Mouse (Mus musculus) gonadal fat pad, adult 2 months (tissue): ENCODE measurements around the gene Pgm2l1. TPM values are rescaled to one million over a fixed set of nuclear protein-coding genes. Genes with fewer than 3 reads are reported as not detected.

Source experiments
- DNase-seq: peaks from one replicate; pipeline ENCODE4 v3.0.0-alpha.2; 2012; ENCODE audit warnings: low read depth
- polyA plus RNA-seq: library from polyadenylated mRNA; depleted of rRNA; stranded (reverse); fragments of >200 nt; gene quantifications from 2 replicates; pipeline ENCODE4 v1.2.3, GENCODE M21; 2012; rRNA removed

The Pgm2l1 gene
- 2.8 and 4.9 TPM in 2 replicates for polyA plus RNA-seq

GRCm38 (mm10) chr7:100227158-100227875 lies at the start of gene Pgm2l1:
Gene Pgm2l1 (plus strand): TSS chr7:100227394.
- DNase-seq: peak; percentile 30

DNA sequence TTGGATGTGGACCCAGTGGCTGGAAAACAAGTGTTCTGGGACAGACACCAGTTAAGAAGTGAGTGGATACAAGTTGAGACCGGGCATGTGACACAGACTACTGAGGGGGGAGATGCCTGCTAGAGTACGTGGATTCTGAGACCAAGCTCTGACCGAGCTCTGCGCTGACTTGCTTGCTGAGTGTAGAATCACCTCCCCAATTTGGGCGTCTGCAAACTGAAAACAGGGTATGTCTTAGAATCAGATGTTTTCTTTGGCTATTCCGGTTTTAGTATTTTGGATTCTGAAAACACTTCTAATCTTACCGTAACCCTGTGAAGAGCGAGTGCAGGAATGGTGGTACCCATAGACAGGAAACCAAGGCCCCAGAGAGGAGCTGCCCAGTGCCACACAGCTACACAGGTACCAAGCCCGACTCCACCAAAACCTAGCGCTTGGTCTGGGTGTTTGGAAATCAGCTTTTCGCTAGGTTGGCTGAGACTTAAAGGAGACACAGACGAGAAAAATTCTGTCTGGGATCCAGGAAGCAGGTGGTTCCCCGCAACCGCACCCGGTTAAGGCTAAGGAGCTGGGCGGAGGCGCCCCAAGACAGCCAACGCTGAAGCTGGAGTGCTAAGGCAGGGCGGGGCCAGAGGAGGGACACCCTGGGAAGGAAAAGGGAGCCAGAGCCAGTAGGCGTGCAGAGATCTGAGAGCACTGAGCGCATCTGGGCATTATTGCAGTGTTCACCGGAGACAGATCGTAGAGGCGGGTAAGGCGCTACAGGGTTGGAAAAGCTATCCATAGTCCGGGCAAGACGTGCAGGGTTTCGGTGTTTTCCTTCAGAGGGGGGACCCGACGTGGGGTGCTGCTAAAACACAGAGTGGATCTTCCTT lies 48.9 kb upstream of the Pgm2l1 start:
- no peak for DNase-seq

DNA sequence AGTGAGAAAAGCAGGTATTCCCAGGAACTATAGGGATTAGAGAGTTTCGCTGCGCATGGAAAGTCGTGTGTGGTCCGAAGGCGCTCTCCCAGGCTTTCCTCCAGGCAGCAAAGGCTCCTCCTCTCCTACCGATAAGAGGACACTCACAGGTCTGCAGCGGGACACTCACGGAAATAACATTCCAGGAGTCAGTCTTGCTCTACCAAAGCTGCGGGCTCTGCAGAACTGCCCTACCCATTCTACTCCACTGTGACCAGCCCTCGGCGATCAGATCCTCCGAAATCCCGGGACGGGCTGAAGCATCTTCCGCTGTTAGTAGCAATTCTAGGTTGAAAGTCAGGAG lies 48.3 kb upstream of the Pgm2l1 start:
- no peak for DNase-seq

DNA sequence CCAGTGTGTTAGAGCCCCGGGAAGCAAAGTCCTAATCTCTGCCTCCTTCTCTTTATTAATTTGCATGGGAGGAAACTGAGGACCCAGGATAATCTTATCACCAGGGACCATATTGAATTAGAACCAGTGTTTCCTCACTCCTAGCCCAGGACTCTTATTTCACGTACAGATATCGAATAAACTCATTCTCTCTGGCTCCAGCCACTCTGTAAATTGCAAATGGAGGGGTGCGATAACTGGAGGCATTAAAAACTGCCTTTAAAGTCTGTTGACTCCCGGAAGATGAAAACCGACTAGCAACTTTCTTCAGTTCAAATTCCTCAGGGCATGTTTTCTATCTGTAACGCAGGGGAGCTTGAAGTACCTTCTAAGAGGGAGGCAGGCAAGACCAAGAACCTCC lies 47.8 kb upstream of the Pgm2l1 start:
- no peak for DNase-seq

DNA sequence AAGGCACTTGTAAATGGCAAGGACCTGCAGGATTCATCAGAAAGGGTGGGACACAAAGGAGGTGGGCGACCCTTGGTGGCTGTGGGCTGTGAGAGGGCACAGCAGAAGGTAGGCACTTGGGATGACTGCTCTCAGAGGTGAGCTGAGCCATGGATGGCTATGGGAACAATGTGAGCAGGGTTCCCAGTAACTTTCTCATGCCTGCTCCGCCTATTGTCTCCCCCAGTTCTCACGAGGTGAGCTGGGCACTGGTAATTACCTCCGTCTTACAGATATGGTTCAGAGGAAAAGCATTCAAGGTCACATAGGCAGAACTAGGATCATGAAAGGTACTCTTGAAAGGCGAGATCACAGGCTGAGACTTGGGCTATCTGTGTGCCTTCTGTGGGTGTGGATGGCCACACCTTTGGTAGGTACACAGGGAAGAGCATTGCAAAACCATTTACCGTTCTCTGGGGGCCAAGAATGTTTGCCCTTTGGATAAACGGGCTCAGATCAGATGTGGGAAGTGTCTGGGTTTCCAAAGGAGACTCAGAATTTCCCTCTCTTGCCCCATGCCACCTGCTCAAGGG lies 47.3 kb upstream of the Pgm2l1 start:
- no peak for DNase-seq

DNA sequence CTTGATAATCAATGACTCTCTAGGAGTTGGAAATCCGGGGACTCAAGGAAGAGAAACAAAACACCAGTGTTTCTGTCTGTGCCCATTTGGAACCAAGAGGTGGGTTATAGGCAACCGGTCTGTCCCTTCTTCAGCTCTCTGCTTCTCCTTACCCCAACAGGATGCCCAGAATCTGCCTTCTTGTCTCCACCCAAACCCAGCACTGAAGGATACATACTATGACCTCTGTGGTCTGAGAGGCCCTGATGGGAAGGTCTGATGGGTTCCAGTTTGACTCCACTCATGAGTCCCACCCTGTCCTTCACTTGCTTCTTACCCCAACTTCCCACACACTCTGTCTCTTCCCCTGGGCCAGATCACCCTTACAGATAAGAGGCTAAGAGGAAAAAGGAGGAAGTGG lies 46.0 kb upstream of the Pgm2l1 start:
- no peak for DNase-seq

DNA sequence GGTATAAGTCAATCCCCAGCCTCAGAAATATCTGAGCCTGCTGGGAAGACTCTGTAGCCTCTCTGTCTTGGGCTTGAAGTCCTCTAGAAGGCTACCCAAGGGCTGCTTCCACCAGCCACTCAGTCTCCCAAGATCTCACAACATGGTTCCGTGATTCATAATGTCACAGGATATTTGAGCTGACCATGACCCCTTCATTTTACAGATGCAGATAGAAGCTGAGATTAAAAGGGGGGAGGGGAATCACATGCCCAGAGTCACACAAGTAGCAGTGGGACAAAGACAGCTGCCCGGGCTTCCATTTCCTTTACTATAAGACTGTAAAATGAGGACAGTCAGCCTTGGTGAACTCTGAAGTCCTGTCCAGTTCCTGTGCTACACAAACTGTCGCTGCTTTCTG lies 45.6 kb upstream of the Pgm2l1 start:
- DNase-seq: no peak

DNA sequence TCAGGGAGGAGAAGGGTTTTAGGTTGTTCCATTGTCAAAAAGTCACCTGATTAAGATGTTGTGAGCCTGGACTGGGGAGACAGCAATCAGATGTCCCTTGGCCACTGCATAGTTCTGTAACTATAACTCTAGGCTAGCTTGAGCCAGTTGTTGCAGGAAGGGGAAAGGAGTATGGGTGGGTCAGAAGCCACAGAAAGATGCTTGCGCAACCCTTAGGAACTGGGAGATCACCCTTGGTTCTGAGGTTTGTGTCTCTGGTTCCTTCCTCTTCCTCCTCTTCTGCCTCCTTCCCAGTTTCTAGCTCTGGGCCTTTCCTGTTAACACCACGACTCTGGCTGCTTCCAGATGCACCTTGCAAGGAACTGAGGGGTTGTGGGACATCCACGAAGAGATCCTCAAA lies 44.8 kb upstream of the Pgm2l1 start:
- DNase-seq: no peak

DNA sequence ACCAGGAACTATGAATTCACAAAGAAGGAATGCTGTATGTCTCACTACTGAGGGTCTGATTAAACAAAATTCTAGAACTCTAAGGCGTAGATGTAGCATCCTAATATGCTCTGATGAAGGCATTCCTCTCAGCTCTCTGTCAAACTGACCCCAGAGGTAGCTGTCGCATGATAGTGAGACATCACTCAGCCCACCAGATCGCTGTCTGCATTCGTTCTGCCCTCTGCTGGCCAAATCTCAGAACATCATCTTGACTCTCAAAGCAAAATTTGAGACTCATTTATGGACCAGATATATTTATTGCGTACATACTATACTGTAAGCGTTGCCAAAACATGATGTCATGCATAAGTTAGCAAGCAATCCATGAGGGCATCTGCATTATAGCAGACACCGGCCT lies 39.6 kb upstream of the Pgm2l1 start:
- DNase-seq: no peak

GRCm38 (mm10) chr7:100190167-100190566 lies 37.0 kb upstream of the Pgm2l1 start:
- no peak for DNase-seq

DNA sequence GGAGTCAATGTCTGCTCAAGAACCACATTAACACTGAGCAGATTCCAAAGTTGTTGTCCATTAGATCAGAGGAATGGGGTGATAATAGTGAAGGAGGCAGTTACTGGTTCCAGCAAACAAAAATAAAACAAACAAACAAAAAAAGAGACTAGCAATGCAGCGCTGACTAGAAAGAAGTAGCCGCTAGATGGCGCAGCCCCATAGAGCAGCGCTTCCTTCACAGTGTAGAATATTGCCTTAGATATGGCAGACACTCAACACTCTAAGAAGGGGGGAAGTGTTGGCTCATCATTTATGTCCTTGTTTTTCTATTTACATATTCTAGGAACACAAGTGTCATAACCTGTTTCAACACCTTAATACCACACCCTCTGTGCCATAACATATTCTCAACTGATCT lies 36.4 kb upstream of the Pgm2l1 start:
- DNase-seq: no peak

GRCm38 (mm10) chr7:100201191-100201590 lies 26.0 kb upstream of the Pgm2l1 start:
- DNase-seq: no peak

- DNase-seq: no peak
Observed at GRCm38 (mm10) chr7:100203616-100204015, 23.6 kb upstream of the Pgm2l1 start.

DNA sequence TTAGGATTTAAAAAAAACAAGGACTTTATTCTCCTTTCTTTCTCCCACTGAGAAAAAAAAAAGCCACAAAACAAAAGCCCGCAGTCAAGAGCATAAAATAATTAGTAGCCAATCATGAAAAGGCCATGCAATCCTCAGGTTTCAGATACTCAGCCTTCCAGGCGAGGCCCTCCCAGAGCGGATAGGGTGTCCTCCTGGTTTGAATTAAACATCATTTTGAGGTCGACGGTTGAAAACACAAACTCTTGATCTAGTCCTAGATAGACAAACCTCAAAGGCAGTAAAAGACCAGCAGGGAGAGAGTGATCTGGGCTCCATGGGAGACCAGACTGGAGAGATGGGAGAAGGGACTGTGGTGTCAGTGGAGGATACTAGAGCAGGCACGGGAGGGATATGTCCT lies 22.3 kb upstream of the Pgm2l1 start:
- DNase-seq: no peak

- no peak for DNase-seq
Observed at GRCm38 (mm10) chr7:100206144-100206543, 21.1 kb upstream of the Pgm2l1 start.

DNA sequence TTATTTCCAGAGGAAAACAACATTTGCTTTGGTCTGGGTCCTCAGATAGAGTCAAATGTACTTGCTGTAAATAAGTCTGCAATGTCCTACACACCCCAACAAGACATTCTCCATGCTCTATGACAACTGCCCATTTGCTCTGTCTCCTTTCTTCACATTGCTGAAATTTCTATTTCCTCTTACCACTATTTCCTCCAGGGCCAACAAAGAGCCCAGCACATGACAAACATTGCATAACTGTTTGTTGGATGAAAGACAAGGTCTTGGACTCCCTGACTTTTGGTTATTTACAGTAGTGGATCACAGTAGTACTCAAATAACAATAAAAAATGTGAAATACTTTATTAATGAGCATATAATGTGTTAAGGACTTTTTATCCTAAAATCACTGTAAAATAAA lies 19.3 kb upstream of the Pgm2l1 start:
- no peak for DNase-seq

DNA sequence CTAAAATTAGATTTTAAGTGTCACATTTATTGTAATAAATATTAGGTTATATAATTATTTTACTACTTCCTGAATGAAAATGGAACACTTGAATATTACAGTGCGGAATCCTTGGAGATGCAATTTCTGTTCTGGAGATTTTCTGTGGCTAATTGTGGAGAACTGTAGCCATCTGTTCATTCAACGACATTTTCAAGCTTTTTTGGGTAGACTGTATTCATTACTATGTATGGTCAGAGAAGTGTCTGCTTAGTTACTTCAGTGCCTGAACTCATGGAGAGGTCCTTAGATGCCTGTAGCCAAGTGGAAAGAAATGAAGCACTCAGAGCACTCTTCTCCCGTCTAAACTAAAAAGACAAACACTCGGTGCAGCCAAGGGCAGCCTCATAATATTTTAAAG lies 12.9 kb upstream of the Pgm2l1 start:
- DNase-seq: no peak

DNA sequence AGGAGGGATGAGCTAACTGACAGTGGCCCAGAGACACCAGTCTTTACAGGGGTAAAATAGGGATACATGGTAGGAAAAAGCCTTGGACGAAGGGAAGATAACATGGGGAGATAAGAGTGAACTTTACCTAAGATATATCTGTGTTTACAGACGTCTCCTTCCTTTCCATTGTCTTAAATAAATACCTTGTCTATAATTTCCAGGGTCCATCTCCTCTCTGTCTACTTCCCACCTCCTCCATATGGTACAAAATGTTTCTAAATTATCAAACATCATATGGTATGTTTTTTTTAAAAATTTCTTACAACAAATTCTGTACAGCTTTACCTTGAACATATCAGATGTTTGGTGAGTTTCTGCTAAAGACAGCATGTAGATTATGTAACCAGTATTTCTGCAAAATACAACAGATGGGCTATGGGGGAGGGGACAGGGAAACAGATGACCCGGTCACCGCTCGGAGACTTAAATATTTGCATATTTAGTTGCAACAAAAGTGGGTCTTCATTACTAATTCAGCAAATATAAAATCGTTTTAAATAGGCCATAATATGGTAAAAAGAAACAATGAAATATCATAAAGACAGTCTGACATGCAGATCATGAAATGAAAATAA lies 12.0 kb upstream of the Pgm2l1 start:
- DNase-seq: no peak

DNA sequence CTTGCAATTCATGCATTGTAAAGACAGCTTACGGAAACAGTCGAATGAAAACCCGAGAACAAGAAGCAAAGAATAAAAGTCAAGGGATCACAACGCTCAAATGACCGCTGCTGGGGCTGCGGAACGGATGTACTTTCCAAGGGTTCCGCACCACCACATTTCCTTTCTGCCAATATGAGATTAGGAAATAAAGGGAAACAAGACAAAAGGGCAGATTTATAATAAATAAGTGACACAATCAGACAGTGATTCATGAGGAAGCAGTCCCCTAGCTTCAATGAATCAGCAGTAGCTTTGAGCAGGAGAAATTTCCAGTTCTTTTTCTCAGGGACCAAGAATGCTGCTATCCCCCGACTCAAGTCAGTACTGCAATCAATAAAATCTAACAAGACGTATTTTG lies 11.2 kb upstream of the Pgm2l1 start:
- no peak for DNase-seq

GRCm38 (mm10) chr7:100216601-100217565 lies 10.3 kb upstream of the Pgm2l1 start:
- DNase-seq: no peak

DNA sequence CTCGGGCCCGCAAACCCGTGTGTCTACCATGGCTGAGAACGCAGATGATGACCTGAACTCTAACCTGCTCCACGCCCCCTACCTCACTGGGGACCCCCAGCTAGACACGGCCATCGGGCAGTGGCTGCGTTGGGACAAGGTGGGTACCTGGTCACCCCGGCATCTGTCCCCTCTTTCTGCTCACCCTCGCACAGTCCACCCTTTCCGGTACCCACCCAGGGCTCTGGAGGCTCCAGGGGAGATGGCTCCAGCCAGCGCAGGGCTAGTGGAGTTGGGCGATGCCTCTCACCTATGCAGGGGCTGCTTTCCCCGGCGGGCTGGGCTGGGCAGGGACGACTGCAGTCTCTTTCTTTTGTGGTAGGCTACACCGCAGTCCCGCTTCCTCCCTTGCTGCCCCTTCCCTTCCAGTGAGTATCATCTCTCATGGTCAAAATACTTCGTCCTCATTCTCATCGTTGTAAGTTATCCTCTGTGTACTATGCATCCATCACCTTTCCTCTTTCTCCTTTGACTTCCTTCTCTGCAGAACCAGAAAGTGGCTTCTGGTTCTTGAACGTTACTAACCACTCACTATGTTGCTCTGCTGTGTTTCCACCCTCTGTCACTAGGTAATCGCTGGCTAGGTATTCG lies 817 bp downstream of the Pgm2l1 start:
- no peak for DNase-seq
